Mouse (Mus musculus) forebrain, embryonic 15.5 days (tissue): ENCODE measurements at regions not wholly inside any gene's neighbourhood (a gene's known extent, or its start where the extent isn't known, plus 50 kb on each side); places are given as distances from the start of the nearest gene placed in this dataset.

ENCODE experiments used
- ATAC-seq: fragments of 200-750 bp; cut with Nextera tagmentation; replicated peaks from 2 replicates; pipeline ENCODE4 v1.8.0; 2017; ENCODE audit warnings: mild to moderate bottlenecking, moderate TSS enrichment, moderate library complexity
- H3K27ac ChIP-seq: fragments of 300-500 bp; sonication (generic); replicated peaks from 2 replicates; pipeline ENCODE4 v1.5.1; 2015; ENCODE audit warnings: mild to moderate bottlenecking, inconsistent platforms
- H3K27me3 ChIP-seq: fragments of 300-500 bp; sonication (generic); 2 replicates; pipeline ENCODE4 v1.6.1; 2015; ENCODE audit warnings: inconsistent platforms
- H3K36me3 ChIP-seq: fragments of 300-500 bp; sonication (generic); 2 replicates; pipeline ENCODE4 v1.6.1; 2015; ENCODE audit warnings: mild to moderate bottlenecking, inconsistent platforms
- H3K4me1 ChIP-seq: fragments of 300-500 bp; sonication (generic); 2 replicates; pipeline ENCODE4 v1.6.1; 2015; ENCODE audit warnings: inconsistent platforms
- H3K4me2 ChIP-seq: fragments of 300-500 bp; sonication (generic); replicated peaks from 2 replicates; pipeline ENCODE4 v1.6.1; 2015; ENCODE audit warnings: mild to moderate bottlenecking, inconsistent platforms
- H3K4me3 ChIP-seq: fragments of 300-500 bp; sonication (generic); 2 replicates; pipeline ENCODE4 v1.5.1; 2015; ENCODE audit warnings: mild to moderate bottlenecking, inconsistent platforms
- H3K9ac ChIP-seq: fragments of 300-500 bp; sonication (generic); replicated peaks from 2 replicates; pipeline ENCODE4 v1.6.1; 2015; ENCODE audit warnings: mild to moderate bottlenecking, inconsistent platforms
- H3K9me3 ChIP-seq: fragments of 300-500 bp; sonication (generic); 2 replicates; pipeline ENCODE4 v1.6.1; 2016; ENCODE audit warnings: inconsistent platforms
- WGBS: fragments of 180-500 bp; shearing (Covaris S2); methylation state at CpG from one replicate; pipeline ENCODE4 v1.1.7; 2015; ENCODE audit warnings: mixed read lengths; 5-methylcytosine and 5-hydroxymethylcytosine counted together

DNA sequence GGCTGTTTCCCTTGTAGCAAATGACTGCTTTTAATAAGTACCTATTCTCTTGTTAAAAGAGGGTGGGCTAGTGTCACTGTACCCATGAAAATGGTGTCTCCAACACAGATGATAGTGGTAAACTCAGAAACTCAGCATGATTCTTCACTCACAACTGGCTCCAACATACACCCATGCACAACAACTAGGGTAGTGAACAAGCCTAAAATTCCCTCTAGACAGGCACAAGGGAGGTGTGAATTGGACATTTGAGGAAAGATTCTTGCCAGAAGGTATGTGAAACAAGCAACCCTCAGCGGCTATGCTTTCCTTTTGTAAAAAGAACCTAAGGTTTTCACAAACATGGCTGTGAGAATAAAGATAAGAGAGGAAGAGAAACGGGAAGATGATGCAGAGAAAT, 579.0 kb upstream of the Fam92a start:
- Histone ChIP-seq H3K27me3 (no peaks in the 10 kb centered on the region), H3K36me3 (no peaks in the 10 kb centered on the region), H3K4me1 (peaks cover 5% of the 10 kb centered on the region; the same call in 1 of the 2 replicates), H3K9ac (no peak overlapping the region), H3K27ac (no peak overlapping the region), H3K4me3 (no peak overlapping the region), H3K9me3 (no peaks in the 10 kb centered on the region), H3K4me2 (no peak overlapping the region)
- WGBS, result 64% methylated on average over 2 of the region's 2 CpGs
- ATAC-seq, result no peak

DNA sequence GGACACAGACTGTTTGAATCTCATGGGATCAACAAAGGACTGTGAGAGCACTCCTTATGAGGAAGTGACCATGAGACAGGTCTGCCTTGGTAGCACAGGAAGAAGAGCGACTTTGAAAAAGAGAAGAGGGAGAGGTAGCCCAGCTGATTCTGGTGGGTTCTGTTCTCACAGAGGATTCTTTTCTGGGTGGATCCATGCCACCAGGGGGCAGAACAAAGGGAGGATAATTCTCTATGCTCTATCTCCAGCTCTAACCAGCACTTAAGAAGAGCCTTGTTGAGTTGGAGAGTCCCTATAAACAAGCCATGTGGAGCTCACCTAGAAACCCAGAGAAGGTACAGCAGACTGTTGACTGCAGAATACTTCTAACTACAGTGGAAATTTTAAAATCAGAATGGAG, 578.1 kb upstream of the Fam92a start:
- Histone ChIP-seq H3K27me3 (no peaks in the 10 kb centered on the region), H3K4me1 (peaks cover 5% of the 10 kb centered on the region; the same call in 1 of the 2 replicates), H3K9me3 (no peaks in the 10 kb centered on the region), H3K9ac (no peak overlapping the region), H3K4me2 (no peak overlapping the region), H3K4me3 (no peak overlapping the region), H3K36me3 (no peaks in the 10 kb centered on the region), H3K27ac (no peak overlapping the region)
- ATAC-seq, result no peak
- 100% methylated on average over 1 of the region's 1 CpGs for WGBS

DNA sequence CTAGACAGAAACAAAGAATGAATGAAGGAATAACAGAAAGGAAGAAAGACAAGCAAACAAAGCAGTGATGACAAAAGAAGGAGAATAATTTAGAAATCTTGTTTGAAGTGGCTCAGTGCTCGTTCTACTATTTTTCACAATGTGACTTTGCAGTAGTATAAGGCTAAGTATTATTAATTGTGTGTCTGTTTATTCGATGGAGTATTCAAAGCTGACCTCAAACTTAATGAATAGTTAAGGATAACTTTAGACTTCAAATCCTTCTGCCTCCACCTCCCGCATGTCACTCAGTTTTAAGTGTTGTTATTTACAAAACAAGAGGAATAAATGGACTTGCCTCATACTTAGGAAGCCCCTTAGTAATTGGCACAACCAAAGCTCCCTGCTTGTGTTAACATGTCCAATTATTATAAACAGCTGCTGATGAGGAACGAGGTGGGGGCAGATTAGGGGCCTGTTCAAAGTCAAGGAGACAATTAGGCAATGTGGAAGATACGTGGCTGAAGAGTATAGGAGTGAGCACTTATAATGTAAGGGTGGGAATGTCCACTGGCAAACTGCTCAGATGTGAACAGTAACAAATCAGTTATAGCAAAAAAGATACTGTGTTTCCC, 572.0 kb upstream of the Fam92a start:
- no peak for ATAC-seq
- H3K36me3 ChIP-seq, result no peaks in the 10 kb centered on the region
- WGBS, result 22% methylated on average over 5 of the region's 5 CpGs

DNA sequence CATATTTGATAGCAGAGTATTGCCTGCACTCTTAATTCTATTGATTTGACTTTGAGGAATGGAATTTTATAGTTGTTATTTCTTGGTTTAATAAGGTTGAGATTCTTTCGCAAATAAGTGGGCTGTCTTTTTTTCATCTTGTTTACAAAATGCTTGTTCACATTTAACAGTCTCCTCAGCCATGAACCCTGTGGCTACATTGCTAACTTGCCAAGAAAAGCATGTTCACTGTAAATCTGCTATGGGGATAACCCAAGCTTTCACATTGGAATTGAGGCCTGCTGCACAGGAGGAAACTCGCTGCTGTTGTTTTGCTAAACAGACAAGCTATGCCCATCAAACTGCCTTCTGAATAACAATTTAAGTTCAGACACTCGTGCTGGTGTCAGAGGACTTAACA, 564.6 kb upstream of the Fam92a start:
- Histone ChIP-seq H3K4me1 (no peaks in the 10 kb centered on the region), H3K9me3 (no peaks in the 10 kb centered on the region), H3K36me3 (no peaks in the 10 kb centered on the region), H3K4me3 (no peak overlapping the region), H3K9ac (no peak overlapping the region), H3K27ac (no peak overlapping the region), H3K4me2 (no peak overlapping the region), H3K27me3 (no peaks in the 10 kb centered on the region)
- ATAC-seq, result no peak
- 70% methylated on average over 3 of the region's 3 CpGs for WGBS

More for the DNA sequence above, 572.0 kb upstream of the Fam92a start:
- no peak overlapping the region for H3K4me2 ChIP-seq
- H3K27me3 ChIP-seq, result no peaks in the 10 kb centered on the region
- no peak overlapping the region for H3K4me3 ChIP-seq
- H3K27ac ChIP-seq, result no peak overlapping the region
- no peak overlapping the region for H3K9ac ChIP-seq
- no peaks in the 10 kb centered on the region for H3K9me3 ChIP-seq
- no peaks in the 10 kb centered on the region for H3K4me1 ChIP-seq

DNA sequence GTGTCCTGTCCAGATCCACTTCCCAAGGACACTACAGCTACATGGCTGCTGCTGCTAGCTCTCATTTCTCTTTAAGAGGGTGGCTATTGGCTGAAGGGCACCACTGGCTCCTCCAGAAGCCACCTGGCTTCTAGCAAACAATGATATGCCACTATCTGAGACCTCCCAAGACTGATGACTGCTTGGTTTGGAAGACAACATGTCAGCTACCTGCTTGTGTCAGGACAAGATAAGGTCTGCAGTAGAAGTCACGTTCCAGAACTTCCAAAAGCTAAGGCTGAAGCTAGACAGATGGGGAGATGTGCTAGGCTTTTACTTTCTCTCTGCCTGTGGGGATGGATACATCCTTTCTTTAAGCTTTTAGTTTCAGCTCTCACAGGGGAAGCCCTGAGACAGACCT, 528.4 kb upstream of the Fam92a start:
- WGBS, result 82% methylated on average over 1 of the region's 1 CpGs
- H3K4me1 ChIP-seq, result 0 out of 2 replicates have a peak, but pooled peaks cover 4% of the 10 kb centered on the region
- H3K4me3 ChIP-seq, result no peak overlapping the region
- H3K27me3 ChIP-seq, result no peaks in the 10 kb centered on the region
- H3K27ac ChIP-seq, result no peak overlapping the region
- H3K9ac ChIP-seq, result no peak overlapping the region
- ATAC-seq, result no peak
- H3K9me3 ChIP-seq, result no peaks in the 10 kb centered on the region
- H3K4me2 ChIP-seq, result no peak overlapping the region
- no peaks in the 10 kb centered on the region for H3K36me3 ChIP-seq

DNA sequence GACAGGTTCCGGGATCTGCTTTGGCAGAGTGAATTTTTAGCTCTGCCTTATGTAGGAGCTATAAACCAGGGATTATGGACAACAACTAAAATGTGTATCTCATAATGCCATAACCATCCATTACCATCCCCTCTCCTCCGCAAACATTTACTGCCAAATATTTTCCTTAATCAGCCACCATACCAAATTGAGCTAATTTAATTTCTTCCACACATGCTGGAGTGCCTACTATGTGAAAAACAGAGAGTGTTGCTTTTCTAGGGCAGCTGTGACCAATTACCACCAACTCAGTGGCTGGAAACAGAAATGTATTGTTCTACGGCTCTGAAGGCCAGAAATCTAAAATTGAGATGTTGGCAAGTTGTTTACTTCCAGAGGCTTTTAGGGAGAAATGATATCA, 506.0 kb upstream of the Fam92a start:
- no peak overlapping the region for H3K4me2 ChIP-seq
- no peak overlapping the region for H3K27ac ChIP-seq
- H3K27me3 ChIP-seq, result no peaks in the 10 kb centered on the region
- no peak overlapping the region for H3K4me3 ChIP-seq
- ATAC-seq, result no peak
- no peak overlapping the region for H3K9ac ChIP-seq
- no peaks in the 10 kb centered on the region for H3K9me3 ChIP-seq
- H3K36me3 ChIP-seq, result no peaks in the 10 kb centered on the region
- WGBS, result 78% methylated on average over 3 of the region's 3 CpGs
- no peaks in the 10 kb centered on the region for H3K4me1 ChIP-seq

DNA sequence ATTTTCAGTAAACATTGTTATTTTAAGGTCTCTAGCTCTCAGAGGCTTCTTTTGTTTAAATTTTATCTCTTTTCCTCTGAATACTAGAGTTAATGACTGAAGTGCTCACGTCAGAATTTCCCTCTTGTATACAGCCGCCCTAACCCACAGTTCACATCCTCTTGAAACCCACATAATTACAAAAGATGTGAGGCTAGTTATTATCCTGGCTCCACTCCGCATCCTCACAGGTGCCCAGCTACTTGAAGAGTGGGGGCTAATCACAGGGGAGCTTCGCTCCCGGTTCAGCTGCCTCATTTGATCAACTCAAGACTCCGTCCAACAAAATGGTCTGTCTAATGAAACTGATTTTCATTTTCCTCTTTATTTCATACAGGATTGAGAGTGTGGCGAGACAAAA, 499.6 kb upstream of the Fam92a start:
- no peak overlapping the region for H3K4me3 ChIP-seq
- no peak for ATAC-seq

DNA sequence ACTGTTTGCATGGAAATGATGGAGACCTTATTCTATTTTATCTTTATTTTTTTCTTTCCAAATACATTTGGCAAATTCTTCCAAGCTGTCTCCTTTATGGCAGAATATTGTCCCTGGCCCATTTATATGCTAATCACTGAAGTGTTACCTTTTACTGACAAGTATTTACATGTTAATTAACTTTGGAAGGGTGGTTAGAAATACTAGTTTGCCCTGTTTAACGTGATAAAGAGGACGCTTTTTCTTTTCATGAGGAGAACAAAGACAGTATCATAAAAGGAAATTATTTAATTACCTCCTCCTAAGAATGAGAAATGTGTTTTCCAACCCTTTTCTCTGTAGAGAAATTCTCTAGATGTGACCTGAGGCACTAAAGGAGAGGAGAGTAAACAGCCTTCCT, 491.4 kb upstream of the Fam92a start:
- no peaks in the 10 kb centered on the region for H3K36me3 ChIP-seq
- no peaks in the 10 kb centered on the region for H3K27me3 ChIP-seq
- no peak for ATAC-seq
- WGBS, result under 1% methylated on average over 2 of the region's 2 CpGs
- no peak overlapping the region for H3K4me3 ChIP-seq
- no peak overlapping the region for H3K27ac ChIP-seq
- no peak overlapping the region for H3K9ac ChIP-seq
- H3K4me2 ChIP-seq, result no peak overlapping the region
- no peaks in the 10 kb centered on the region for H3K9me3 ChIP-seq
- peaks cover 14% of the 10 kb centered on the region for H3K4me1 ChIP-seq

More for the DNA sequence above, 499.6 kb upstream of the Fam92a start:
- no peak overlapping the region for H3K27ac ChIP-seq
- no peak overlapping the region for H3K4me2 ChIP-seq
- H3K36me3 ChIP-seq, result no peaks in the 10 kb centered on the region
- 56% methylated on average over 7 of the region's 7 CpGs for WGBS
- no peak overlapping the region for H3K9ac ChIP-seq
- H3K9me3 ChIP-seq, result no peaks in the 10 kb centered on the region
- no peaks in the 10 kb centered on the region for H3K27me3 ChIP-seq
- no peaks in the 10 kb centered on the region for H3K4me1 ChIP-seq

DNA sequence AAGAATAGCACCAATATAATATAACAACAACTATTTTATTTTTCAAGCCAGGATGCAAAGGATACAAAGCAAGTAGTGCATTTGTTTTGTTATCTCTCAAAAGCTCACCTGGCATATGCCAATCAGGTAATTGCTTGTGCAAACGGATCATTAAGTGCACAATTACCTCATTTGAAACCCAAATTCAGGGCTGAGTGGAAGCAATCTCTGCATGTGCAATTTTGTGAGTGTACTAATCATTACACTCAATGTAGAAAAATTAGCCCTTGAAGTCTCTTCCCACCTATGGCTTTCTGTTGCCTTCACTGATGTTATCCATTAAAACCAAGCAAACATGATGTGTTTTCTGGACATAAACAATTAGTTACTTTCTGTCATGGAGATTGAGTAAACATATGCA, 490.9 kb upstream of the Fam92a start:
- H3K36me3 ChIP-seq, result no peaks in the 10 kb centered on the region
- no peak overlapping the region for H3K4me3 ChIP-seq
- H3K27ac ChIP-seq, result no peak overlapping the region
- no peak overlapping the region for H3K9ac ChIP-seq
- H3K27me3 ChIP-seq, result no peaks in the 10 kb centered on the region
- no peak for ATAC-seq
- 9% methylated on average over 1 of the region's 1 CpGs for WGBS
- no peaks in the 10 kb centered on the region for H3K9me3 ChIP-seq
- H3K4me2 ChIP-seq, result no peak overlapping the region
- H3K4me1 ChIP-seq, result peaks cover 14% of the 10 kb centered on the region

DNA sequence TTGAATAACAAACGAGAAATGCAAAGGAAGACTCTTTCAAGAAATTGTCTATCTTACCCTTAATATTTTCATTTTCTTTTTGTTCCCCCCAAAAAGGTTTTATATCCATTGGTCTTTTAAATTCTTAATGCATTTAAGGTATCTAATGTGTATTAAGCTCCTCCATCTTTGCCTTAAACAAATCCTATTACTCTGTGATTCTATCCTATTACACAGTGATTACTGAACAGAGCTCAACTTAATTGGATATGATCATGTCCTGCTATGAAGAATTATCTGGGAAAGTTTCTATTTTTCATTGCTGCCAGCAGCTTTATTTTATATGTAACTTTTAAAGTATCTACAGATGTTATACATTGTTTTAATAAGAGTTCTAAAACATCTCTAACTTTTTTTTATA, 487.3 kb upstream of the Fam92a start:
- no peak overlapping the region for H3K9ac ChIP-seq
- no peak overlapping the region for H3K4me2 ChIP-seq
- no peaks in the 10 kb centered on the region for H3K9me3 ChIP-seq
- no peaks in the 10 kb centered on the region for H3K36me3 ChIP-seq
- no peak overlapping the region for H3K27ac ChIP-seq
- 38% methylated on average over 1 of the region's 1 CpGs for WGBS
- H3K4me3 ChIP-seq, result no peak overlapping the region
- ATAC-seq, result no peak
- no peaks in the 10 kb centered on the region for H3K27me3 ChIP-seq
- H3K4me1 ChIP-seq, result peaks cover 31% of the 10 kb centered on the region

DNA sequence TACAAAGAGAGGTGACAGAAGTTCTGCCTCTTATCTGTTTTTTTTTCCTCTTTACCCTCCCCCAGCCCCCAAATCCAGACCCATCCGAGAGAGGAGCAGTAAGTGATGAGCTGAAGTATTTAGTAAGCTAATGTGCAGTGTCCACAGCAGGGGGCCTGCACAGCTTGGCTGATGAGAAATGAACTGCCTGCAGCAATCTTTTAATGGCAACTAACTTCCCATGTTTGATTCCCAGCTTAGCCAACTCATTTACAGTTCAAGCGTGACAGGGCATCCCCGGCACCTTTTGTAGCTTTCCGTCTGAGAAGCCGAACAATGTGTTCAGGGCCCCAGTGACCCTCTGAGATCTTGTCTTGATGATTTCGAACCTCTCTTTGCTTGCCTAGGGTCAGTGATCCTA, 486.8 kb upstream of the Fam92a start:
- WGBS, result 6% methylated on average over 6 of the region's 6 CpGs
- Histone ChIP-seq H3K27me3 (no peaks in the 10 kb centered on the region), H3K4me3 (no peak overlapping the region), H3K27ac (no peak overlapping the region), H3K36me3 (no peaks in the 10 kb centered on the region), H3K9ac (no peak overlapping the region), H3K4me1 (peaks cover 28% of the 10 kb centered on the region), H3K4me2 (no peak overlapping the region), H3K9me3 (no peaks in the 10 kb centered on the region)
- ATAC-seq, result no peak

DNA sequence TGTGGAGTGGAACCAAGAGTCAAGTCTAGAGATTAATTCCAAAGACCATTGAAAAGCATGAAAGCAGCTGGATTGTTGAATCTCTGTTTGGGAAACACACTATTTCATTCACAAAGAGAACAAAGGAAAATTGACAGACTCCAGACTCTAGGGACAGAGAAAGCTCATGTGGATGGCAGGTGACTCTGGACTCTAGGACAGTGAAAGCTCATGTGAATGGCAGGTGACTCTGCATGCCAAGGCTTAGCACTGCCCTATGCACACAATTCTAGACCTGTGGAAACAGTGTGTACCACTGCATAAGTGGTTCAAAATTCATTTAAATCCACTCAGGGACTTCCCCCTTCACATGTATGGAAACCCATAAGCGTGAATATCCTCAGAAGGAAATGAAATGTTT, 486.0 kb upstream of the Fam92a start:
- WGBS, result 91% methylated on average over 1 of the region's 1 CpGs

DNA sequence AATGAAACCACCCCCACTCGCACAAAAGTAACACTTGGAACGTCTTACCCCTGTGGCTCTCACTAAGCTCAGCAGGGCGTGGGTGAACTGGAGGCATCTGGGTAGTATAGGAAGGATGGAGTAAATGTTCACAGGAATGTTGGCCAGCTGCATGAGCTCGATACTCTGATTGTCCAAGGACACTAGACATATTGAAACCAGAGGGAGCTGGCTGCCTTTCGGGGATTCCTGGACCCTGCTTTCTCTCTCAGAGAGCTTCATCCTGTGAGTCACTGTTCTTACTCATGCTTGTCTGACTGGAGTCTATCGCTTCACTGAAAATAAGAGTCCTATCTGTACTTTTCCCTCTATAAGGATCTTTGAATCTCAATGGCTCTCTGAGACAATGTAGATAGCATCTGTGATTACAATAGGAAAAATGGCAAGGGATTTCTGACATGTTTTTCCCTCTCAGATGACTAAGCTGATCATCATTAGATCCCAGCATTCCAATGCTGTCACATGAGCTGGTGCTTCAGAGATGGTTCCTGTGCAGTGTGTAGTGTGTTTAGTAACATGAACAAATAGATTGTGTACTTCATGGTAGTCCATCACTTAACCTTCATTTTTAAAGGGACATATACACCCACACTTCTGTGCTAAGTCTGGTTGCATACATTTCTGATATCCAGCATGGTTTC, 485.2 kb upstream of the Fam92a start:
- no peaks in the 10 kb centered on the region for H3K9me3 ChIP-seq
- no peak overlapping the region for H3K27ac ChIP-seq
- 92% methylated on average over 6 of the region's 6 CpGs for WGBS
- no peaks in the 10 kb centered on the region for H3K36me3 ChIP-seq
- no peak overlapping the region for H3K4me3 ChIP-seq
- H3K27me3 ChIP-seq, result no peaks in the 10 kb centered on the region
- no peak overlapping the region for H3K4me2 ChIP-seq
- H3K9ac ChIP-seq, result no peak overlapping the region
- H3K4me1 ChIP-seq, result peaks cover 17% of the 10 kb centered on the region
- ATAC-seq, result no peak

More for the DNA sequence above, 486.0 kb upstream of the Fam92a start:
- Histone ChIP-seq H3K4me3 (no peak overlapping the region), H3K9ac (no peak overlapping the region), H3K4me1 (peaks cover 20% of the 10 kb centered on the region), H3K36me3 (no peaks in the 10 kb centered on the region), H3K27me3 (no peaks in the 10 kb centered on the region), H3K9me3 (no peaks in the 10 kb centered on the region), H3K4me2 (no peak overlapping the region), H3K27ac (no peak overlapping the region)
- no peak for ATAC-seq
